Mouse (Mus musculus) lung, adult 2 months (tissue): ENCODE measurements around the gene Ddx3x. TPM values are rescaled to one million over a fixed set of nuclear protein-coding genes. Genes with fewer than 3 reads are reported as not detected.

Experiments used
- DNase-seq: peaks from one replicate; pipeline ENCODE4 v3.0.0; 2022
- H3K4me1 ChIP-seq: fragments of 200-500 bp; 2 replicates; pipeline ENCODE4 v1.6.1; 2011; ENCODE audit warnings: low read length; ENCODE audit not compliant: control insufficient read depth, insufficient read depth
- H3K4me3 ChIP-seq: fragments of 200-500 bp; replicated peaks from 2 replicates; pipeline ENCODE3; 2011; ENCODE audit warnings: low read depth, mild to moderate bottlenecking, control low read depth, low read length; ENCODE audit errors: extremely low read depth
- CTCF ChIP-seq: fragments of 200-500 bp; IDR thresholded peaks from 2 replicates; pipeline ENCODE4 v1.5.1; 2011; ENCODE audit warnings: mild to moderate bottlenecking, low read length, control low read depth; ENCODE audit not compliant: insufficient read depth
- POLR2A ChIP-seq: fragments of 200-500 bp; IDR thresholded peaks from 2 replicates; pipeline ENCODE4 v1.6.1; 2011; ENCODE audit warnings: low read depth, mild to moderate bottlenecking, control low read depth, low read length, borderline replicate concordance; ENCODE audit errors: extremely low read depth
- WGBS: fragments of 180-500 bp; shearing (Covaris S2); methylation state at CpG from one replicate; pipeline ENCODE4 v1.1.7; 2018; 5-methylcytosine and 5-hydroxymethylcytosine counted together
- polyA plus RNA-seq: library from polyadenylated mRNA; depleted of rRNA; stranded (reverse); fragments of >200 nt; gene quantifications from 2 replicates; pipeline ENCODE4 v1.2.3, GENCODE M21; 2012; rRNA removed

The Ddx3x gene
- polyA plus RNA-seq, 1 experiment = 30.1 TPM

- Histone ChIP-seq H3K4me1 (no peaks in the 10 kb centered on the region), H3K4me3 (no peak overlapping the region)
- no peak for DNase-seq
- no peak for TF ChIP-seq POLR2A
- TF ChIP-seq CTCF = no peak
- 81% methylated on average over 7 of the region's 7 CpGs for WGBS
Measured at GRCm38 (mm10) chrX:13329611-13330010, 48.8 kb downstream of the Ddx3x start.

Other genes with a start within 250 kb of the Ddx3x start
- gene Usp9x, start 209.5 kb upstream of the Ddx3x start, polyA plus RNA-seq = 11.1 and 14.7 TPM in 2 replicates
- 0.72 and 0.92 TPM in 2 replicates for gene Nyx, start 185.1 kb downstream of the Ddx3x start, polyA plus RNA-seq